Mouse (Mus musculus) heart, embryonic 16.5 days (tissue): ENCODE data around the gene Ppm1l. TPM values are rescaled to one million over a fixed set of nuclear protein-coding genes. Genes with fewer than 3 reads are reported as not detected.

Source experiments
- ATAC-seq: fragments of 200-750 bp; cut with Nextera tagmentation; replicated peaks from 2 replicates; pipeline ENCODE4 v1.8.0; 2017; ENCODE audit warnings: moderate number of reproducible peaks; ENCODE audit not compliant: insufficient read depth, low FRiP score; ENCODE audit errors: extremely low read depth
- H3K27ac ChIP-seq: fragments of 300-500 bp; sonication (generic); 2 replicates; pipeline ENCODE4 v1.5.1; 2014; ENCODE audit warnings: mild to moderate bottlenecking, low read length, control low read depth, moderate library complexity
- H3K27me3 ChIP-seq: fragments of 300-500 bp; sonication (generic); 2 replicates; pipeline ENCODE4 v1.6.1; 2014; ENCODE audit warnings: low read length, mixed read lengths; ENCODE audit not compliant: control insufficient read depth, insufficient read depth
- H3K36me3 ChIP-seq: fragments of 300-500 bp; sonication (generic); 2 replicates; pipeline ENCODE4 v1.6.1; 2014; ENCODE audit not compliant: control insufficient read depth, insufficient read depth
- H3K4me1 ChIP-seq: fragments of 300-500 bp; sonication (generic); 2 replicates; pipeline ENCODE4 v1.6.1; 2014; ENCODE audit warnings: low read length, mixed read lengths; ENCODE audit not compliant: control insufficient read depth, insufficient read depth
- H3K4me2 ChIP-seq: fragments of 300-500 bp; sonication (generic); 2 replicates; pipeline ENCODE4 v1.6.1; 2014; ENCODE audit warnings: low read depth, mild to moderate bottlenecking, control low read depth, low read length
- H3K4me3 ChIP-seq: fragments of 300-500 bp; sonication (generic); 2 replicates; pipeline ENCODE4 v1.5.1; 2014; ENCODE audit warnings: mild to moderate bottlenecking, control low read depth, low read length
- H3K9ac ChIP-seq: fragments of 300-500 bp; sonication (generic); 2 replicates; pipeline ENCODE4 v1.6.1; 2014; ENCODE audit warnings: low read length, control low read depth
- H3K9me3 ChIP-seq: fragments of 300-500 bp; sonication (generic); replicated peaks from 2 replicates; pipeline ENCODE4 v1.6.1; 2016; ENCODE audit warnings: low read length; ENCODE audit not compliant: control insufficient read depth
- WGBS: fragments of 180-500 bp; shearing (Covaris S2); extraction: QIAGEN DNeasy Blood & Tissue Kit; methylation state at CpG from one replicate; pipeline ENCODE4 v1.1.7; 2014; 5-methylcytosine and 5-hydroxymethylcytosine counted together
- polyA plus RNA-seq: library from polyadenylated mRNA; unstranded; fragments of >200 nt; fragmentation: Nextera tagmentation; extraction: Ambion mirVana; gene quantifications from 2 replicates; pipeline ENCODE4 v1.2.1, GENCODE M21; 2015

The Ppm1l gene
- polyA plus RNA-seq, 1 experiment from 2014 or later = 8.4 TPM

DNA sequence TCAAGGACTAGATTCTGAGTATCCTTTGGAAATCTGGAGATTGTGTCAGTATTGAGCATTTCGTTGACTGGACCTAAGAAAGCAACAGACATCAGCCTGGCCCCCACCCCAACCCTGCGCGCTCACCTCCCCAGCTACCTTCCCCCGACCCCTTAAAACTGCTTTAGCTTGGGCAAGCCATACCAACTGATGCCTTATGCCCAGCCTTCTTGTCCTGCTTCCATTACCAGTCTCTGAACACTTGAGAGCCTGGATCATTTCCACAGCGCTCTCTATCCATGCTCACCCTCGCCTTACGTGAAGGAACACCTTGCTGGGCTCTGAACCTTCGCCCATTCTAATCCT, 41.9 kb downstream of the Ppm1l start:
- no peaks in the 10 kb centered on the region for H3K9me3 ChIP-seq

GRCm38 (mm10) chr3:69360263-69360895, 43.7 kb downstream of the Ppm1l start:
- H3K4me2 ChIP-seq = no peak overlapping the region
- no peak for ATAC-seq
- H3K9me3 ChIP-seq = no peaks in the 10 kb centered on the region
- H3K36me3 ChIP-seq = no peaks in the 10 kb centered on the region
- H3K27ac ChIP-seq = no peak overlapping the region
- H3K27me3 ChIP-seq = no peaks in the 10 kb centered on the region
- 79% methylated on average over 4 of the region's 4 CpGs for WGBS
- H3K4me1 ChIP-seq = peaks cover 16% of the 10 kb centered on the region
- no peak overlapping the region for H3K9ac ChIP-seq
- H3K4me3 ChIP-seq = no peak overlapping the region

More for the DNA sequence above, 41.9 kb downstream of the Ppm1l start:
- ATAC-seq = no peak
- WGBS = 98% methylated on average over 8 of the region's 8 CpGs
- Histone ChIP-seq H3K4me3 (no peak overlapping the region), H3K9ac (no peak overlapping the region), H3K4me1 (peaks cover 21% of the 10 kb centered on the region), H3K36me3 (no peaks in the 10 kb centered on the region), H3K27me3 (no peaks in the 10 kb centered on the region), H3K4me2 (no peak overlapping the region), H3K27ac (no peak overlapping the region)

GRCm38 (mm10) chr3:69361487-69362349, 45.1 kb downstream of the Ppm1l start:
- H3K36me3 ChIP-seq = no peaks in the 10 kb centered on the region
- H3K9ac ChIP-seq = no peak overlapping the region
- H3K4me1 ChIP-seq = peaks cover 16% of the 10 kb centered on the region
- H3K27ac ChIP-seq = no peak overlapping the region
- no peak overlapping the region for H3K4me2 ChIP-seq
- no peaks in the 10 kb centered on the region for H3K27me3 ChIP-seq
- 84% methylated on average over 13 of the region's 13 CpGs for WGBS
- no peaks in the 10 kb centered on the region for H3K9me3 ChIP-seq
- no peak for ATAC-seq
- no peak overlapping the region for H3K4me3 ChIP-seq

- no peak for ATAC-seq
- peaks cover 16% of the 10 kb centered on the region for H3K4me1 ChIP-seq
- no peak overlapping the region for H3K4me2 ChIP-seq
- no peak overlapping the region for H3K9ac ChIP-seq
- no peak overlapping the region for H3K4me3 ChIP-seq
- no peaks in the 10 kb centered on the region for H3K36me3 ChIP-seq
- no peak overlapping the region; the same call in 1 of the 2 replicates for H3K27ac ChIP-seq
- WGBS = 70% methylated on average over 5 of the region's 5 CpGs
- H3K9me3 ChIP-seq = no peaks in the 10 kb centered on the region
- H3K27me3 ChIP-seq = no peaks in the 10 kb centered on the region
Measured at GRCm38 (mm10) chr3:69362350-69362790, 45.7 kb downstream of the Ppm1l start.

GRCm38 (mm10) chr3:69362906-69363305, 46.2 kb downstream of the Ppm1l start:
- 60% methylated on average over 4 of the region's 4 CpGs for WGBS
- H3K4me2 ChIP-seq = no peak overlapping the region
- no peak overlapping the region for H3K27ac ChIP-seq
- H3K36me3 ChIP-seq = no peaks in the 10 kb centered on the region
- H3K27me3 ChIP-seq = no peaks in the 10 kb centered on the region
- ATAC-seq = no peak
- peaks cover 15% of the 10 kb centered on the region for H3K4me1 ChIP-seq
- H3K4me3 ChIP-seq = no peak overlapping the region
- H3K9me3 ChIP-seq = no peaks in the 10 kb centered on the region
- H3K9ac ChIP-seq = no peak overlapping the region

- no peaks in the 10 kb centered on the region for H3K27me3 ChIP-seq
- H3K9ac ChIP-seq = no peak overlapping the region
- H3K36me3 ChIP-seq = no peaks in the 10 kb centered on the region
- WGBS = 83% methylated on average over 6 of the region's 6 CpGs
- peaks cover 12% of the 10 kb centered on the region for H3K4me1 ChIP-seq
- no peaks in the 10 kb centered on the region for H3K9me3 ChIP-seq
- H3K4me3 ChIP-seq = no peak overlapping the region
- H3K4me2 ChIP-seq = no peak overlapping the region
- H3K27ac ChIP-seq = no peak overlapping the region
- ATAC-seq = no peak
Measured at GRCm38 (mm10) chr3:69364151-69364550, 47.5 kb downstream of the Ppm1l start.

GRCm38 (mm10) chr3:69367916-69368315, 51.3 kb downstream of the Ppm1l start:
- Histone ChIP-seq H3K36me3 (0 out of 2 replicates have a peak, but pooled peaks cover 2% of the 10 kb centered on the region), H3K4me2 (no peak overlapping the region), H3K27me3 (no peaks in the 10 kb centered on the region), H3K4me3 (no peak overlapping the region), H3K27ac (no peak overlapping the region), H3K9me3 (peaks cover 3% of the 10 kb centered on the region), H3K4me1 (no peaks in the 10 kb centered on the region), H3K9ac (no peak overlapping the region)
- 88% methylated on average over 9 of the region's 9 CpGs for WGBS
- no peak for ATAC-seq

DNA sequence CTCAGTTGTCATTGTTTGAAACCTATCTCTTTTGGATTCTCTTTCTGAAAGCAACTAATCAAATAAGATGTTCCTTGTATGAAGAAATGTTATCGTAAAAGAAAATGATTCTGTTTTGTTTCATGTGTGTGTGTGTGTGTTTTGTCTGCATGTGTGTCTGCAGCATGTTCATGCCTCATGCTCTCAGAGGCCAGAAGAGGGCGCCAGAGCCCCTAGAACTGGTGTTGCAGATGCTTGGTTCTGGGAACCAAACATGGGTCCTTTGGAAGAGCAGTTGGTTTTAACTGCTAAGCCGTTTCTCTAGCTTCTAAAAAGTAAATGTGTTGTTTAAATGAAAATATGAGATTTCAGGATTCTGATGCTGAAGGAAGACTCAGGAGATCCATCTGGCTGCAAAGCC, 56.1 kb downstream of the Ppm1l start:
- Histone ChIP-seq H3K9ac (no peak overlapping the region), H3K9me3 (peaks cover 4% of the 10 kb centered on the region), H3K36me3 (0 out of 2 replicates have a peak, but pooled peaks cover 4% of the 10 kb centered on the region), H3K27ac (no peak overlapping the region), H3K4me3 (no peak overlapping the region), H3K4me2 (no peak overlapping the region), H3K4me1 (no peaks in the 10 kb centered on the region), H3K27me3 (no peaks in the 10 kb centered on the region)
- WGBS = 75% methylated on average over 3 of the region's 3 CpGs
- no peak for ATAC-seq
